Mouse (Mus musculus): ENCODE data around the gene Elk4.

- TF ChIP-seq CTCF (IDR thresholded peaks at IDR 0.05; ENCODE audit: borderline replicate concordance, insufficient read depth, low read depth, low read length) (no peak), POLR2A (IDR thresholded peaks at IDR 0.05; ENCODE audit: borderline replicate concordance, insufficient read depth, low read length) (no peak)
Observed at GRCm38 (mm10) chr1:132028413-132028812, 21.0 kb downstream of the Elk4 start.

Data from cerebellum, adult 2 months (tissue).